Mouse (Mus musculus): Measurements from ENCODE around the gene Ccdc8. TPM values are rescaled to one million over a fixed set of nuclear protein-coding genes. Genes with fewer than 3 reads are reported as not detected.

The Ccdc8 gene
- total RNA-seq, 2 experiments from 2014 or later, result 1.7 to 2.6 TPM

Other genes starting within 250 kb of the Ccdc8 start
- gene Slc1a5, start 211.4 kb upstream of the Ccdc8 start, total RNA-seq (2021), result 10 to 100 TPM; 14.2 to 47.4 TPM
- gene Strn4, start 176.8 kb upstream of the Ccdc8 start, total RNA-seq (2021), result 10 to 100 TPM; 13.2 to 22.4 TPM
- gene Fkrp, start 176.0 kb upstream of the Ccdc8 start, total RNA-seq (2021), result 10 to 100 TPM; 35.7 to 42.3 TPM
- 1 to 10 TPM; 5.0 to 5.3 TPM for gene Prkd2, start 149.8 kb upstream of the Ccdc8 start, total RNA-seq (2021)
- 1 to 10 TPM; 1.9 to 2.3 TPM for gene Dact3, start 117.4 kb upstream of the Ccdc8 start, total RNA-seq (2021)
- gene Gng8, start 100.9 kb upstream of the Ccdc8 start, total RNA-seq (2021), result not detected
- gene Ptgir, start 86.2 kb upstream of the Ccdc8 start, total RNA-seq (2021), result 1 to 10 TPM in 1 of 2 experiments, under 1 TPM in 1; 0.97 to 1.3 TPM
- gene Calm3, start 68.6 kb upstream of the Ccdc8 start, total RNA-seq (2021), result 100 to 1,000 TPM; 257 to 291 TPM
- 1 to 10 TPM; 2.3 to 3.3 TPM for gene Pnmal2, start 48.0 kb upstream of the Ccdc8 start, total RNA-seq (2021)
- not detected for gene Pnmal1, start 33.0 kb upstream of the Ccdc8 start, total RNA-seq (2021)
- gene Gm42372, start 9.6 kb upstream of the Ccdc8 start, total RNA-seq (2021), result not detected
- 10 to 100 TPM; 59.8 to 68.1 TPM for gene Ppp5c, start 35.2 kb downstream of the Ccdc8 start, total RNA-seq (2021)
- 1 to 10 TPM in 1 of 2 experiments, under 1 TPM in 1; 0.97 to 1.3 TPM for gene Hif3a, start 69.7 kb downstream of the Ccdc8 start, total RNA-seq (2021)
- under 1 TPM; 0.08 to 0.10 TPM for gene Psg16, start 81.3 kb downstream of the Ccdc8 start, total RNA-seq (2021)
- not detected for gene Ceacam3, start 157.6 kb downstream of the Ccdc8 start, total RNA-seq (2021)
- not detected for gene Psg29, start 210.8 kb downstream of the Ccdc8 start, total RNA-seq (2021)